Mouse (Mus musculus) midbrain, embryonic 11.5 days (tissue): Measurements from ENCODE around the gene Trim2. TPM values are rescaled to one million over a fixed set of nuclear protein-coding genes. Genes with fewer than 3 reads are reported as not detected.

Experiments
- ATAC-seq: fragments of 200-750 bp; cut with Nextera tagmentation; 2 replicates; pipeline ENCODE4 v1.8.0; 2017; ENCODE audit warnings: moderate TSS enrichment, moderate library complexity; ENCODE audit not compliant: low FRiP score
- DNase-seq: peaks from one replicate; pipeline ENCODE4 v3.0.0; 2015; ENCODE audit warnings: low spot score; ENCODE audit errors: missing footprints
- H3K27ac ChIP-seq: fragments of 300-500 bp; sonication (generic); 2 replicates; pipeline ENCODE4 v1.5.1; 2014; ENCODE audit warnings: low read depth, low read length
- H3K27me3 ChIP-seq: fragments of 300-500 bp; sonication (generic); 2 replicates; pipeline ENCODE4 v1.6.1; 2014; ENCODE audit warnings: mild to moderate bottlenecking, low read length, moderate library complexity, mixed read lengths; ENCODE audit not compliant: control insufficient read depth, insufficient read depth
- H3K36me3 ChIP-seq: fragments of 300-500 bp; sonication (generic); 2 replicates; pipeline ENCODE4 v1.6.1; 2014; ENCODE audit warnings: mild to moderate bottlenecking, low read length, moderate library complexity, mixed read lengths; ENCODE audit not compliant: control insufficient read depth, insufficient read depth
- H3K4me1 ChIP-seq: fragments of 300-500 bp; sonication (generic); 2 replicates; pipeline ENCODE4 v1.6.1; 2014; ENCODE audit warnings: low read length; ENCODE audit not compliant: control insufficient read depth, insufficient read depth
- H3K4me2 ChIP-seq: fragments of 300-500 bp; sonication (generic); 2 replicates; pipeline ENCODE4 v1.6.1; 2014; ENCODE audit warnings: mild to moderate bottlenecking, moderate library complexity
- H3K4me3 ChIP-seq: fragments of 300-500 bp; sonication (generic); 2 replicates; pipeline ENCODE4 v1.5.1; 2014; ENCODE audit warnings: low read depth, low read length
- H3K9ac ChIP-seq: fragments of 300-500 bp; sonication (generic); 2 replicates; pipeline ENCODE4 v1.6.1; 2014; ENCODE audit warnings: low read length
- H3K9me3 ChIP-seq: fragments of 300-500 bp; sonication (generic); 2 replicates; pipeline ENCODE4 v1.6.1; 2016; ENCODE audit warnings: low read length; ENCODE audit not compliant: control insufficient read depth
- WGBS: fragments of 180-500 bp; shearing (Covaris S2); extraction: QIAGEN DNeasy Blood & Tissue Kit; methylation state at CpG from one replicate; pipeline ENCODE4 v1.1.7; 2014; 5-methylcytosine and 5-hydroxymethylcytosine counted together
- polyA plus RNA-seq: library from polyadenylated mRNA; unstranded; fragments of >200 nt; fragmentation: Nextera tagmentation; extraction: Ambion mirVana; gene quantifications from 2 replicates; pipeline ENCODE4 v1.2.1, GENCODE M21; 2014

Trim2 gene
- 128 and 137 TPM in 2 replicates for polyA plus RNA-seq

GRCm38 (mm10) chr3:84306777-84307176, at the start of gene Trim2:
Gene Trim2, minus strand, starts transcription at chr3:84306877.
- Histone ChIP-seq H3K4me1 (peaks cover 25% of the 10 kb centered on the region), H3K9me3 (peaks cover 4% of the 10 kb centered on the region; the same call in 1 of the 2 replicates), H3K9ac (peak within 1 kb of the TSS; percentile 58), H3K27ac (peak within 1 kb of the TSS; percentile 80), H3K36me3 (no peaks in the 10 kb centered on the region), H3K27me3 (no peaks in the 10 kb centered on the region; the same call in none of the 2 replicates), H3K4me3 (peak within 1 kb of the TSS; percentile 52; the same call in 1 of the 2 replicates), H3K4me2 (peak within 1 kb of the TSS; percentile 79)
- 78% methylated on average over 3 of the region's 3 CpGs for WGBS
- ATAC-seq (no peak), DNase-seq (no peak)

GRCm38 (mm10) chr3:84355930-84356689, 49.4 kb upstream of the Trim2 start:
- Histone ChIP-seq H3K4me1 (no peaks in the 10 kb centered on the region), H3K9me3 (no peaks in the 10 kb centered on the region), H3K4me2 (no peak overlapping the region), H3K27me3 (no peaks in the 10 kb centered on the region), H3K9ac (no peak overlapping the region), H3K36me3 (no peaks in the 10 kb centered on the region), H3K27ac (no peak overlapping the region), H3K4me3 (no peak overlapping the region)
- DNase-seq (no peak), ATAC-seq (no peak)
- 57% methylated on average over 12 of the region's 12 CpGs for WGBS

GRCm38 (mm10) chr3:84352353-84353034, 45.8 kb upstream of the Trim2 start:
- 47% methylated on average over 5 of the region's 5 CpGs for WGBS
- H3K9ac ChIP-seq = no peak overlapping the region
- no peak for ATAC-seq

GRCm38 (mm10) chr3:84350311-84350710, 43.6 kb upstream of the Trim2 start:
- DNase-seq (no peak), ATAC-seq (no peak)
- Histone ChIP-seq H3K9ac (no peak overlapping the region), H3K4me1 (peaks cover 3% of the 10 kb centered on the region), H3K9me3 (no peaks in the 10 kb centered on the region), H3K27ac (no peak overlapping the region), H3K4me3 (no peak overlapping the region), H3K27me3 (0 out of 2 replicates have a peak, but pooled peaks cover 3% of the 10 kb centered on the region), H3K4me2 (no peak overlapping the region), H3K36me3 (no peaks in the 10 kb centered on the region)
- 76% methylated on average over 6 of the region's 6 CpGs for WGBS

More at GRCm38 (mm10) chr3:84352353-84353034, 45.8 kb upstream of the Trim2 start:
- H3K4me1 ChIP-seq = no peaks in the 10 kb centered on the region
- no peak overlapping the region for H3K4me2 ChIP-seq
- H3K27ac ChIP-seq = no peak overlapping the region
- H3K9me3 ChIP-seq = no peaks in the 10 kb centered on the region
- DNase-seq = peak; percentile 98
- no peaks in the 10 kb centered on the region for H3K36me3 ChIP-seq
- no peaks in the 10 kb centered on the region for H3K27me3 ChIP-seq
- no peak overlapping the region for H3K4me3 ChIP-seq

- Histone ChIP-seq H3K4me2 (no peak overlapping the region), H3K36me3 (no peaks in the 10 kb centered on the region), H3K9ac (no peak overlapping the region), H3K27ac (no peak overlapping the region), H3K4me3 (no peak overlapping the region), H3K4me1 (peaks cover 8% of the 10 kb centered on the region), H3K27me3 (0 out of 2 replicates have a peak, but pooled peaks cover 3% of the 10 kb centered on the region), H3K9me3 (no peaks in the 10 kb centered on the region)
- no peak for ATAC-seq
- 94% methylated on average over 10 of the region's 10 CpGs for WGBS
- DNase-seq = no peak
These were observed 43.1 kb upstream of the Trim2 start for GRCm38 (mm10) chr3:84349771-84350170.

- ATAC-seq = no peak
- peaks cover 9% of the 10 kb centered on the region for H3K4me1 ChIP-seq
- no peak for DNase-seq
These were observed 40.7 kb upstream of the Trim2 start for GRCm38 (mm10) chr3:84347426-84347825.

GRCm38 (mm10) chr3:84346456-84347150, 39.9 kb upstream of the Trim2 start:
- Histone ChIP-seq H3K4me3 (no peak overlapping the region), H3K9me3 (no peaks in the 10 kb centered on the region), H3K4me1 (peaks cover 10% of the 10 kb centered on the region), H3K36me3 (no peaks in the 10 kb centered on the region), H3K4me2 (no peak overlapping the region), H3K9ac (no peak overlapping the region), H3K27me3 (0 out of 2 replicates have a peak, but pooled peaks cover 3% of the 10 kb centered on the region), H3K27ac (no peak overlapping the region)
- ATAC-seq = no peak
- DNase-seq = peak; percentile 85
- WGBS = 26% methylated on average over 10 of the region's 10 CpGs

More at GRCm38 (mm10) chr3:84347426-84347825, 40.7 kb upstream of the Trim2 start:
- no peak overlapping the region for H3K9ac ChIP-seq
- 0 out of 2 replicates have a peak, but pooled peaks cover 3% of the 10 kb centered on the region for H3K27me3 ChIP-seq
- no peaks in the 10 kb centered on the region for H3K9me3 ChIP-seq
- no peak overlapping the region for H3K4me2 ChIP-seq
- no peaks in the 10 kb centered on the region for H3K36me3 ChIP-seq
- H3K4me3 ChIP-seq = no peak overlapping the region
- WGBS = 78% methylated on average over 4 of the region's 4 CpGs
- H3K27ac ChIP-seq = no peak overlapping the region

GRCm38 (mm10) chr3:84345646-84345980, 38.9 kb upstream of the Trim2 start:
- Histone ChIP-seq H3K36me3 (no peaks in the 10 kb centered on the region), H3K27ac (no peak overlapping the region), H3K9ac (no peak overlapping the region), H3K4me1 (peaks cover 13% of the 10 kb centered on the region), H3K9me3 (no peaks in the 10 kb centered on the region), H3K4me3 (no peak overlapping the region), H3K4me2 (peak overlapping the region; percentile 56), H3K27me3 (0 out of 2 replicates have a peak, but pooled peaks cover 3% of the 10 kb centered on the region)
- 53% methylated on average over 6 of the region's 6 CpGs for WGBS
- ATAC-seq (no peak), DNase-seq (peak; percentile 84)
